Mouse (Mus musculus) gastrocnemius, adult 2 months (tissue): ENCODE data around the gene Gys1. TPM values are rescaled to one million over a fixed set of nuclear protein-coding genes. Genes with fewer than 3 reads are reported as not detected.
A peak's percentile ranks its signal among the peaks of the same experiment; 100 is the strongest.
"Not testable (repeated sequence)": the region's sequence is repeated elsewhere in the genome, so short reads cannot be mapped to it uniquely, and the experiment has no call there.

Experiments used
- DNase-seq: peaks from one replicate; pipeline ENCODE4 v3.0.0; 2022
- H3K27ac ChIP-seq: fragments of 200-600 bp; 2 replicates; pipeline ENCODE4 v1.8.1; 2022; ENCODE audit warnings: mild to moderate bottlenecking
- H3K4me3 ChIP-seq: fragments of 200-600 bp; 2 replicates; pipeline ENCODE4 v1.8.1; 2022; ENCODE audit warnings: mild to moderate bottlenecking, moderate library complexity
- CTCF ChIP-seq: fragments of 200-600 bp; IDR thresholded peaks from 2 replicates; pipeline ENCODE4 v1.8.1; 2022; ENCODE audit warnings: antibody characterized with exemption, mild to moderate bottlenecking, moderate library complexity
- intact Hi-C: fragments of 180-260 bp; cut with DNase I; formaldehyde crosslinking; loops from one replicate; pipeline ENCODE4 v1.15.1; 2025
- total RNA-seq, 2 experiments: library from RNA; stranded (reverse); gene quantifications; 2 replicates each; pipeline ENCODE4 v1.2.3; 2021

The Gys1 gene
- total RNA-seq, 2 experiments from 2014 or later = 279 to 365 TPM

DNA sequence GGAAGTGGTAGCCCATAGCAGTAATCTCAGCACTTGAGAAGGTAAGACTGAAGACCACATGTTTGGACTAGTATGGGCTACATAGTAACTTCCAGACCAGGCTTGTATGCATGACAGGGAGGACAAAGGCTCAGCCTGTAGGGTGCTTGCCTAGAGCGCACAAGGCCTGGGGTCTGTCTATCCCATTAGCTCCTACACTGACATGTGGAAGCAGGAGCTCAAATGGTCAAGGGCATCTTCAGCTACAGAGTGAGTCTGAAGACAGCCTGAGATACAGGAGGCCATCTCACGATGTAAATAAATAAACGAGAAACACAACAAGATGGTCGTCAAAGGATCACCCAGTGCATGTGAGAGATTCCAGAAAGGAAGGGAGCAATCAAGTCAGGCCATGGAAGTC lies 27.7 kb downstream of the Gys1 start:
- H3K4me3 ChIP-seq = no peak overlapping the region
- H3K27ac ChIP-seq = no peak overlapping the region
- DNase-seq = peak; percentile 12
- no peak for TF ChIP-seq CTCF
- intact Hi-C loops = no loop called here

GRCm38 (mm10) chr7:45462868-45463267 lies 28.2 kb downstream of the Gys1 start:
- H3K27ac ChIP-seq, intact Hi-C loops, DNase-seq, H3K4me3 ChIP-seq: not testable (repeated sequence)
- peak; percentile 44 for TF ChIP-seq CTCF

- Histone ChIP-seq H3K4me3 (no peak overlapping the region), H3K27ac (no peak overlapping the region)
- intact Hi-C loops = no loop called here
- peak; percentile 50 for DNase-seq
- TF ChIP-seq CTCF = no peak
Observed at GRCm38 (mm10) chr7:45463987-45464778, 29.5 kb downstream of the Gys1 start.

DNA sequence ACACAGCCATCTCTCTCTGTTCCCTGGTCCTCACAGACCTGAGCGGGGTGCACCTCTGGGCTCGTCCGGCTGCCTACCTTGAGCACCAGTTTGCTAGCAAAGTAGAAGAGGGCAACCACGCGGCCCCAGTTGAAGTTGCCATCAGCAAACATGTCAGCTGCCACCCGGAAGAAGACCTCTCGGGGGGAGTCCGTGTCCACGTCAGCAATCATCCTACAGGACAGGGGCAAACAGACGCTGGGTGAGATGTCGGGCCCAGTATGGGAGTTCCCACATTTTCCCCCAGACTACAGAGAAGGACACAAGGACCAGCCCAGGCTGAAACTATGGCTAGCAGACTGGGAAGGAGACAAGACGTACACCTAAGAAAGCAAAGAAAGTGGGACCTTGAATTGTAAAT lies 30.5 kb downstream of the Gys1 start:
- Histone ChIP-seq H3K27ac (no peak overlapping the region), H3K4me3 (no peak overlapping the region; the same call in 1 of the 2 replicates)
- no peak for DNase-seq
- intact Hi-C loops = loop anchor here (5.0 kb wide), 1 partner anchor 237 kb away; no protein-coding TSS in a partner anchor
- TF ChIP-seq CTCF = no peak

GRCm38 (mm10) chr7:45465549-45465948 lies 30.9 kb downstream of the Gys1 start:
- no peak for TF ChIP-seq CTCF
- no peak for DNase-seq
- Histone ChIP-seq H3K27ac (no peak overlapping the region), H3K4me3 (peak overlapping the region; percentile 90)
- intact Hi-C loops = loop anchor here (5.0 kb wide), 1 partner anchor 237 kb away; no protein-coding TSS in a partner anchor

GRCm38 (mm10) chr7:45466283-45467089 lies 31.8 kb downstream of the Gys1 start, which contains the start of gene Bax:
TSS of gene Bax (minus strand) at chr7:45466898.
- H3K27ac ChIP-seq = peak within 1 kb of the TSS; percentile 93
- peak; percentile 97 for DNase-seq
- no peak; the same call in 1 of the 2 replicates for TF ChIP-seq CTCF
- intact Hi-C loops = loop anchor here (5.0 kb wide), 1 partner anchor 236 kb away; no protein-coding TSS in a partner anchor
- peak within 1 kb of the TSS; percentile 90 for H3K4me3 ChIP-seq

DNA sequence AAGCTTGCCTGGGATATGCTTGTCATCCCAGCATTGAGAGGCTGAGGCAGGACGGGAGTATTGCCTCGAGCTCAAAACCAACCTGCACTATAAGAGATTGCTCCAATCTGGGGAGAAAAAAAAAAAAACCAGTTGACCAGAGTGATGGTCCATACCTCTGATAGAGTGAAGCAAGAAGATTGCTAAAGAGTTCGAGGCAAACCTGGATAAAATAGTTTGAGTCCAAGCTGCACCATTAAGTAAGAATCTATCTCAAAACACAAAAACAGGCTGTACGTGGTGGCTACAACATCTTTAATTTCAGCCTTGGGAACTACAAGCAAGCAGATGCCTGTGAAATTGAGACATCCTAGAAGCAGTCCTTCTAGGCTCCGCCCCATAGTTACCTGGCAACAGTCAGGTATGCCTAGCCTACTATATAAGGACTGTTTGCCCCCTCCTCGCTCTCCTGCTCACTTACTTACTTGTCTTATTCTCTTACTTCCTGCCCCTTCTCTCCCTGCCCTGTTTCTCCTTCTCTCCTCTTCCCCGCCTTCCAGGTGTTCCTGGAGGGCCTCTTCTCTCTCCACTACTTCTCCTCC lies 32.5 kb downstream of the Gys1 start:
- peak overlapping the region; percentile 90 for H3K4me3 ChIP-seq
- peak overlapping the region; percentile 93 for H3K27ac ChIP-seq
- no peak for DNase-seq
- intact Hi-C loops = loop anchor here (5.0 kb wide), 1 partner anchor 235 kb away; no protein-coding TSS in a partner anchor
- no peak for TF ChIP-seq CTCF

DNA sequence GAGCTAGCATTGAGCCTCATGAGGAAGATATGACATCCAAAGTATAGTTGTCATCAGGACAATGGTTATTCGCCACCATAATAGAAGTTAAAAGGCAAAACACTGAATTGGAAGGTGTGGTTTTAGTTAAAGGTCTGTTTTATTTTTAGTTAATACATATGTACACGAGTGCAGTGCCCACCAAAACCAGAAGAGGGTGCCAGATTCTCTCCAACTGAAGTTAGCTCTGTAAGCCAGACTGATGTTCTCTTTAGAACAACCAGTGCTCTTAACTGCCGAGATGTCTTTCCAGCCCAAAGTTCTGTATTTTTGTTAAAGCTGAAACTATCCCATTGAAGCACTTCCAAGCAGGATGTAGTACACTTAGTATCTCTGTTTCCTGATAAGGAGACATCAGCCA lies 36.2 kb downstream of the Gys1 start:
- intact Hi-C loops = loop anchor here (1.0 kb wide), 1 partner anchor 55 kb away; the partner anchor contains the start of genes Plekha4 and Ppp1r15a
- TF ChIP-seq CTCF = peak; percentile 89
- peak; percentile 75 for DNase-seq
- H3K27ac ChIP-seq = peak overlapping the region; percentile 48
- no peak overlapping the region for H3K4me3 ChIP-seq

DNA sequence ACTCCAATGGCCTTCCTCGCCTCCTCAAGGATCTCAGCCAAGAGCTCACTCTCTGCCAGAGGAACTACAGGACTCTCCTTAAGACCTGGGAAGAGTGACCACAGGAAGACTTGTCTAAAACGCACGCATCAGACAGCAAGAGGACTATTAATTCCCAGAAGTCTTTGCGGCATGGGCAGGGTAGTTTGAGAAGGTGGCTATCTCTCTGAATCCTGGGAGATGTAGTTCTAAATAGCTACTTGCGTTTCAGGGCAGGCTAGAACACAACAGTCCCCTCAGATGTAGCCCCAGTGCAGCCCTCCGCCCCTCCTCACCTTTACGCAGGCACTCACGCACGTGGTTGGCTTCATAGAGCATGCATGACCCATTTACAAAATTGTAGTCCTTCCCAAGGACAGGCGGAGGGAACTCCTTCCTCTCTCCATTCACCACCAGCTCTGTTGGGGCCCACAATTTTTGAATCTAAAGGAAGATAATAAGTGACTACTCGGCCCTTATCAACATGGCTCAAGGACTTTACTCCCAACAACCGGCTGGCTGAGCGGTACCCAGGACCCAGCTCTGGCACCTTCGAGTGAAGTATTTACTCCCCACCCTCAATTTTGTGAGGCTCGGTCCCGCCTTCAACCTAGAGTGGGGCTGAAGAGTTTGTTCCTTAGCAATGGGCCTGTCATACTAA lies 40.8 kb downstream of the Gys1 start:
- peak; percentile 62 for DNase-seq
- no peak for TF ChIP-seq CTCF
- intact Hi-C loops = loop anchor here (2.0 to 5.0 kb wide), 2 partner anchors 117 to 207 kb away; partner anchors contain the start of gene Ntn5
- H3K4me3 ChIP-seq = peak overlapping the region; percentile 64
- peak overlapping the region; percentile 91 for H3K27ac ChIP-seq

GRCm38 (mm10) chr7:45476453-45476852 lies 41.8 kb downstream of the Gys1 start:
- intact Hi-C loops = loop anchor here (2.0 to 5.0 kb wide), 2 partner anchors 84 to 206 kb away; partner anchors contain the start of gene Ntn5
- no peak for TF ChIP-seq CTCF
- DNase-seq = peak; percentile 5
- Histone ChIP-seq H3K27ac (peak overlapping the region; percentile 85), H3K4me3 (no peak overlapping the region)

- peak overlapping the region; percentile 85 for H3K27ac ChIP-seq
- intact Hi-C loops = loop anchor here (2.0 to 5.0 kb wide), 2 partner anchors 84 to 205 kb away; partner anchors contain the start of gene Ntn5
- peak; percentile 80 for DNase-seq
- no peak overlapping the region for H3K4me3 ChIP-seq
- TF ChIP-seq CTCF = peak; percentile 75
Observed at GRCm38 (mm10) chr7:45477003-45477402, 42.4 kb downstream of the Gys1 start.
